Mouse (Mus musculus) telencephalon, adult 2 months (tissue): ENCODE results near the gene Leap2.
A peak's percentile ranks its signal among the peaks of the same experiment; 100 is the strongest.
"Not testable (repeated sequence)": the region's sequence is repeated elsewhere in the genome, so short reads cannot be mapped to it uniquely, and the experiment has no call there.

Source experiments
- DNase-seq: peaks from one replicate; pipeline ENCODE4 v3.0.0-alpha.2; 2011; ENCODE audit warnings: low read depth, low spot score

Gene Leap2

GRCm38 (mm10) chr11:53443861-53444260, 20.9 kb upstream of the Leap2 start:
- DNase-seq, result no peak

GRCm38 (mm10) chr11:53441921-53442320, 19.0 kb upstream of the Leap2 start:
- DNase-seq, result no peak

GRCm38 (mm10) chr11:53436338-53436737, 13.4 kb upstream of the Leap2 start:
- no peak for DNase-seq

- DNase-seq, result no peak
These were observed 12.5 kb upstream of the Leap2 start for GRCm38 (mm10) chr11:53435504-53435903.

GRCm38 (mm10) chr11:53433057-53433456, 10.1 kb upstream of the Leap2 start:
- DNase-seq, result no peak

GRCm38 (mm10) chr11:53431347-53432056, 8.5 kb upstream of the Leap2 start:
- no peak for DNase-seq

- DNase-seq, result peak; percentile 100
These were observed 7.8 kb upstream of the Leap2 start, which contains the start of the genes Uqcrq and Gdf9 for GRCm38 (mm10) chr11:53430670-53431346. Gene Uqcrq (minus strand): TSS chr11:53430831. Gene Gdf9 (plus strand): TSS chr11:53431023.

GRCm38 (mm10) chr11:53430300-53430669, 7.3 kb upstream of the Leap2 start:
- peak; percentile 10 for DNase-seq

- no peak for DNase-seq
These were observed 6.2 kb upstream of the Leap2 start for GRCm38 (mm10) chr11:53429182-53429581.

- no peak for DNase-seq
These were observed 5.7 kb upstream of the Leap2 start for GRCm38 (mm10) chr11:53428716-53429057.

- no peak for DNase-seq
These were observed 5.2 kb upstream of the Leap2 start for GRCm38 (mm10) chr11:53427993-53428715.

- not testable (repeated sequence) for DNase-seq
These were observed 3.9 kb upstream of the Leap2 start for GRCm38 (mm10) chr11:53426914-53427313.

- DNase-seq, result peak; percentile 17
These were observed 2.8 kb upstream of the Leap2 start for GRCm38 (mm10) chr11:53425711-53426255.

- DNase-seq, result peak; percentile 53
These were observed 2.3 kb upstream of the Leap2 start for GRCm38 (mm10) chr11:53425251-53425650.

GRCm38 (mm10) chr11:53424826-53425225, 1.9 kb upstream of the Leap2 start:
- DNase-seq, result no peak

GRCm38 (mm10) chr11:53418048-53418447, 4.9 kb downstream of the Leap2 start:
- no peak for DNase-seq

- DNase-seq, result no peak
These were observed 9.1 kb downstream of the Leap2 start for GRCm38 (mm10) chr11:53413871-53414270.

- no peak for DNase-seq
These were observed 11.2 kb downstream of the Leap2 start for GRCm38 (mm10) chr11:53411738-53412137.

GRCm38 (mm10) chr11:53403638-53404037, 19.3 kb downstream of the Leap2 start:
- DNase-seq, result no peak

- DNase-seq, result no peak
These were observed 29.1 kb downstream of the Leap2 start for GRCm38 (mm10) chr11:53393856-53394255.

- no peak for DNase-seq
These were observed 39.1 kb downstream of the Leap2 start for GRCm38 (mm10) chr11:53383758-53384428.

- no peak for DNase-seq
These were observed 44.1 kb downstream of the Leap2 start for GRCm38 (mm10) chr11:53378918-53379317.
